Mouse (Mus musculus): Measurements from ENCODE around the gene Scn5a.

The Scn5a gene

GRCm38 (mm10) chr9:119510902-119511301 lies 67.9 kb downstream of the Scn5a start:
- DNase-seq (ENCODE audit: low read depth, low spot score) = peak; percentile 67

GRCm38 (mm10) chr9:119504981-119505658 lies 73.7 kb downstream of the Scn5a start:
- no peak for DNase-seq (ENCODE audit: low read depth, low spot score)

- DNase-seq (ENCODE audit: low read depth, low spot score) = no peak
These were observed 75.2 kb downstream of the Scn5a start for GRCm38 (mm10) chr9:119503613-119504012.

GRCm38 (mm10) chr9:119498885-119499284 lies 79.9 kb downstream of the Scn5a start:
- no peak for DNase-seq (ENCODE audit: low read depth, low spot score)

- DNase-seq (ENCODE audit: low read depth, low spot score) = no peak
These were observed 80.6 kb downstream of the Scn5a start for GRCm38 (mm10) chr9:119498247-119498607.

- DNase-seq (ENCODE audit: low read depth, low spot score) = no peak
These were observed 81.1 kb downstream of the Scn5a start for GRCm38 (mm10) chr9:119497546-119498246.

GRCm38 (mm10) chr9:119496960-119497359 lies 81.9 kb downstream of the Scn5a start:
- no peak for DNase-seq (ENCODE audit: low read depth, low spot score)

- DNase-seq (ENCODE audit: low read depth, low spot score) = no peak
These were observed 82.5 kb downstream of the Scn5a start for GRCm38 (mm10) chr9:119496354-119496753.

GRCm38 (mm10) chr9:119484868-119485267 lies 93.9 kb downstream of the Scn5a start:
- DNase-seq (ENCODE audit: low read depth, low spot score) = no peak

- DNase-seq (ENCODE audit: low read depth, low spot score) = no peak
These were observed 94.4 kb downstream of the Scn5a start for GRCm38 (mm10) chr9:119484420-119484819.

GRCm38 (mm10) chr9:119483554-119484353 lies 95.1 kb downstream of the Scn5a start:
- DNase-seq (ENCODE audit: low read depth, low spot score) = no peak

GRCm38 (mm10) chr9:119481612-119482011 lies 97.2 kb downstream of the Scn5a start:
- DNase-seq (ENCODE audit: low read depth, low spot score) = no peak

- DNase-seq (ENCODE audit: low read depth, low spot score) = no peak
These were observed 99.5 kb downstream of the Scn5a start for GRCm38 (mm10) chr9:119479297-119479696.

- no peak for DNase-seq (ENCODE audit: low read depth, low spot score)
These were observed 100.5 kb downstream of the Scn5a start for GRCm38 (mm10) chr9:119478345-119478744.

- DNase-seq (ENCODE audit: low read depth, low spot score) = no peak
These were observed 101.1 kb downstream of the Scn5a start for GRCm38 (mm10) chr9:119477754-119478153.

GRCm38 (mm10) chr9:119474717-119475611 lies 103.9 kb downstream of the Scn5a start:
- no peak for DNase-seq (ENCODE audit: low read depth, low spot score)

- no peak for DNase-seq (ENCODE audit: low read depth, low spot score)
These were observed 105.1 kb downstream of the Scn5a start for GRCm38 (mm10) chr9:119473608-119474164.

- no peak for DNase-seq (ENCODE audit: low read depth, low spot score)
These were observed 105.8 kb downstream of the Scn5a start for GRCm38 (mm10) chr9:119473011-119473410.

GRCm38 (mm10) chr9:119472412-119472918 lies 106.4 kb downstream of the Scn5a start:
- no peak for DNase-seq (ENCODE audit: low read depth, low spot score)

GRCm38 (mm10) chr9:119469691-119470353 lies 109.0 kb downstream of the Scn5a start:
- no peak for DNase-seq (ENCODE audit: low read depth, low spot score)

Data from brain, embryonic 18.5 days (tissue).